Mouse (Mus musculus) spleen, postnatal 4 days (tissue): ENCODE measurements around the gene Eloa.
A peak's percentile ranks its signal among the peaks of the same experiment; 100 is the strongest.

Experiments used
- DNase-seq, 2 experiments: peaks; one replicate each; pipeline ENCODE4 v3.0.0; 2022; ENCODE audit warnings: low spot score in 2 of 2

Gene Eloa

DNA sequence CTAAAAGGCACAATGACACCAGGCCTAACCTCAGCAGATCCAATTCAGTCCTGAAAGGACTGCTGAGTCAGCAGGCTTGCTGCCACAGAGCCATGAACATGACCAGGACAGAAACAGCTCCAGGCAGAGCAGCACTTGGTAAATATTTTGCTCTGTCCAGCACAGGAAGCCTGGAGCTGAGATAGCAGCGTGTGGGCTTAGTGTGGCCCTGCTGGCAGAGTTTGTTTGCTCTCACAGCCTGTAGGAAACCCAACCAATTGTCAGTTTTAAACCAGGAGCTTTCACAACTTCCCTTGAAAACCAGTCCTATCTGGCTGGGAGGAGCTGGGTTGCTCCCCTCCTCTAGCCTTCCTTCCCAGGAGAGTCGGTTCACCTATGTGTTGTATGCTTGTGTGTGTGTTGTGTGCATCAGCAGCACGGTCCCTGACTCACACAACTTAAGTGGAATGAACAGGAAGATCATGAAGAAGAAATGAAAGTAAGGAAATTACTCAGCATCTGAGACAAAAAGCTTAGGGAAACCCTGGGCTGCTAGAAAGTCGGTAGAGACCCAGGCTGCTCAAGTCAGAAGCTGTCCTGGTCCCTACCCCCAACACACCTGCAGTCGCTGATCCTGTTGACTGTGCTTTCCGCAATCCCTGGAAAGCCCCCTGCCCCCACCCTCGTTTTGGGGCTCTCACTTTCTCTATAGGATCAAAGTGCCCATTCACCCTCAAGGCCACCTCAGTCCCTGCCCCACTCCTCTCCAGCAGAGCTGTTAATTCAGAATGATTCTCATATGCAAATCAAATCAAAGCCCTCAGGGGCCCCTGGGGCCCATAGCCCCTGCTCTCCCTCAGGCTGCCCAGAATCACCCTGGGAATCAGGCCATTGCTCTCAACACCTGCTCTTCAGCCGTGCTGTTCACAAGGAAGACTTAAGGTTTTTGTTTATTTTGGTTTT lies 9.7 kb upstream of the Eloa start:
- no peak for DNase-seq

DNA sequence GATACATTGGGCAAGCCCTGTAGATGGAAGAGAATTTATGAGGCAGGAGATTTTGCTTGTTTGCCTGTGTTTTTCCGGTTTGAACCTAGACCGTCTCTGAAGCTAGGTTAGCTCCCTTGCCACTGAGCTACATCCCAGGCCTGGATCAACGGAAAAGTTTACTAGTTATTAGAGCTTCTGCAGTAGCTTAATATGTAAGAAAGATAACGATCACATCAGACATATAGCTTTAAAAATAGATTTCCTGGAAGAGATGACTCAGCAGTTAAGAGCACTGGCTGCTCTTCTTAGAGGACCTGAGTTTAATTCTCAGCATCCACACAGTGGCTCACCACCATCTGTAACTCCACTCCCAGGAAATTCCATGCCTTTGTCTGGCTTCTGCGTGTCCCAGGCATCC lies 7.1 kb upstream of the Eloa start:
- DNase-seq: no peak

DNA sequence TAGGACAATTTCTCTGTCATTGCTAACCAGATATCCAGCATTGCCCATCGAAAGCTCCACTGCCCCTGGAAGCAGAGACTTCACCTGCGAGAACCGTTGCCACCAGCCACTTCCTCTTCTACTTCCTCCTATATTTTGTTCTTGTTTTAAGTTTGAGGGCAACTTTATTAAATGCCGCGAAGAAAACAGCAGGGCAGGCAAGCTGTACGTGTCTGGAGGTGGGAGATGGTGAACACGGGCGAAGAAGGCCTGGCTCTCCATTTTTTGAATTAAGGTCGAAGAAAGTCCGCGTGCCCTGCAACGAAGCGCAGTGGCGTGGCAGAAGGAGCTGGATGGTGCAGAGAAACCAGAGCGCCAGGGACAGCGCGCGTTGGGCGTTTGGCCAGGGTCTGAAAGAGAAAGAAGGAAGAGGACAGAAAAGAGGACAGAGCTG lies 6.6 kb upstream of the Eloa start:
- DNase-seq: peak; percentile 26 to 72

DNA sequence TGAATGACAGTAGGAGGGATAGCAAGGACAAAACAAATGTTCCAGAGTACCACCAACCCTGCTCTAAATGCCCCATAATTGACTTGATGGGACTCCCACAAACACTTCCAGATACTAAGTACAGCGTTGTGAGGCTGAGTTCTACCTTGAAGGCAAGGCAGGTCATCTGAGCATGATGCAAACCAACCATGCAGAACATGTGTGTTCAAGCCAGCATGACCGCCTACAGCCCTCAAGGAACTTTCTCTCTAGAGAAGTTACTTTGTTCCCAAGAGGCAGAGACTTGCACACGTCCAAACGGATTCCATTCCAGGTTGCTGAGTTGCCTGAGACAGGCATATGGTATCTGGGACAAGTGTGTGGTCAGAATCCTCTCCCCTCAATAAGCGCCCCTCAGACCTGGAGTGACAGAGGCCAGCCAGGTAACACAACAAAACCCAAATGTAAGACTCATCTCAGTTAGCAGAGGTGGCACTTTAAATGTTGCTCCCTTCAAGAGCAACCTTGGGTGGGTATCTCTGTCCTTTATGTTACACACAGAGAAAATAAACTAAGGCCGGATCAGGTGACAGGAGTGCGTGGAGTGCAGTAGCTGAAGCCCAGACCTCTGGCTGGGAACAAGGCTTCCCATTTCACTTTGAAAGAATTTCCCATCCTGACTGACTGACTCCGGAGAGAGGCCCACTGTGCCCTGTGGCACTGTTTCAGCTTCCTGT lies 6.0 kb upstream of the Eloa start:
- DNase-seq: no peak

DNA sequence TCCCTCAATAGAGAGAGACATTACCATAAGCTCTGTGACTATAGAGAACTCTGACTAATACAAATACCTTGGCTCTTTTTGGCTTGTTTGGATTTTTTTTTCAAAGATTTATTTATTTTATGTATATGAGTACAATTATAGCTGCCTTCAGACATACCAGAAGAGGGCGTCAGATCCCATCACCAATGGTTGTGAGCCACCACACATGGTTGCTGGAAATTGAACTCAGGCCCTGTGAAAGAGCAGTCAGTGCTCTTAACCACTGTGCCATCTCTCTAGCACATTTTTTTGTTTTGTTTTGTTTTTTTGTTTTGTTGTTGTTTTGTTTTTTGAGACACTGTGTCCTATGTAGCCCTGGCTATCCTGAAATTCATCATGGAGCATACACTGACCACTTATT lies 3.8 kb upstream of the Eloa start:
- no peak for DNase-seq

DNA sequence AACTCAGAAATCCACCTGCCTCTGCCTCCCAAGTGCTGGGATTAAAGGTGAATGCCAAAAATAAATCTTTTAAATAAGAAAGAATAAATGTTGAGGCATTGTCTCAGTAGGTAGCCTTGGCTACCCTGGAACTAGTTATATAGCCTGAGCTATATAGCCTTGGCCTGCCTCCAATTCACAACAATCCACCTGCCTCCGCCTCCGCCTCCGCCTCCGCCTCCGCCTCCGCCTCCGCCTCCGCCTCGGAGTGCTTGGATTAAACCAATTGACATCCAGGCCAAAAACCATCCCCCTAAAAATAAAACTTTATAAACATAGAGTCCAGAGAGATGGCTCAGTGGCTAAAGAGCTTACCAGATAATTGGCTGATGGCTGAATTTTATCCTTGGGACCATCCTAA lies 1.4 kb upstream of the Eloa start:
- DNase-seq: peak in 1 of 2 experiments; percentile 57

DNA sequence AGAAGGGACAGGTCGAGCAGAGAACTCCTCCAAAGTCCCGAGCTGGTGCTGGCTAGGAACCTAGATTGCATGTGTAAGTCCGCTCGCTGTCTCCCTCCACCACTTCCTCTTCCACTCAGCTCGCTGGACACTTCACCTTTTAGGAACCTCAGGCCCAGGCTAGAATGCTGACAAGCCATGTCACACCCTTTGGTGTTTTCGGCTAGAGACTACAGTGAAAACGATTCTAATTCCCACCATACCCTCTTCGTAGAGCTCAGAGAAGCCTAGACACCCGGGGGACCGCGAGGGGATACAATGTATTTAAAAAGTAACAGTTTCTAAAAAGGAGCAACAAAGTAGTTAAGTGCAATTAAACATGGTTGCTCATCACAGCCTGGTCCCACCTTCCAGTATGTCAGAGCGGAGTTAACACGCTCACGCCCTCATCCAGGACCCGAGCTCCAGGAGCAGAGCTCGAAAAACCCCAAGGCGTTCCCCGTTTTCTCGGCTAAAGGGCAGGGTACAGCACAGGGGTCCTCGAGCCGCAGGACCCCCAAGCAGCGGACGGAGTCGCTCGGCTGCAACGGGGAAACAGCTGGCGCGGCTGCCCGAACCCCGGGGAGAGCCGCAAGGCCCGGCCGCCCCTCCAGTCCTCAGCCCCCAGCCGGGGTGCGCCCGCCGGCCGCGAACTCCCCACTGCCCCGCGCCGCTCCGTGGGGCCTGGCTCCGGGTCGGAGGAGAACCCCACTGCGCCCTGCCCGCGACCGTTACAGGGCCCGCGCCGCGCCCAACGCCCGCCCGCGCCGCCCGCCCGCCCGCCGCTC lies 617 bp downstream of the Eloa start:
- DNase-seq: peak; percentile 31 to 70

DNA sequence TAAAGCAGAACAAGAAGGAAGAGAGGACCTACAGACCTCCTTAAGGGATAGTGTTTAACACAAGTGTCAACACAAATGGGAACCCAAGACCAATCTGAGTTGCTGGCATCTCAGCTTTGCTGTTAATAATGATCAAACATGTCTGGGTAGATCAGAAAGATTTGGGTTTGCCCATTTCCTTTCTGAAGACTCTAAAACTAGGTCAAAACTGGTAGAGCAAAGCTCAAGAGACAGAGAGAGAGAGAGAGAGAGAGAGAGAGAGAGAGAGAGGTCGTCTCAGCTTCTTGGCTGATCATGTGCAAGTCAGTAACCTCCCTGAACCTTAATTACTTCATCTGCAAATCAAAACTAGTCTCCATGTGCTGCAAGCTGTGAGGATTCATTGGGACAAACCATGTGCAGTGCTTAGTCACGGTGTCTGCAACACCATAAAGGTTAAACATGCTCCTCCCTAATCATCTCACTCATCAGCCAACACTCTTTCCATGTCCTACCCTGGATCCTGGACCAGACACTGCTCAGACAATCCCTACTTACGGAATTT lies 5.4 kb downstream of the Eloa start:
- no peak for DNase-seq

DNA sequence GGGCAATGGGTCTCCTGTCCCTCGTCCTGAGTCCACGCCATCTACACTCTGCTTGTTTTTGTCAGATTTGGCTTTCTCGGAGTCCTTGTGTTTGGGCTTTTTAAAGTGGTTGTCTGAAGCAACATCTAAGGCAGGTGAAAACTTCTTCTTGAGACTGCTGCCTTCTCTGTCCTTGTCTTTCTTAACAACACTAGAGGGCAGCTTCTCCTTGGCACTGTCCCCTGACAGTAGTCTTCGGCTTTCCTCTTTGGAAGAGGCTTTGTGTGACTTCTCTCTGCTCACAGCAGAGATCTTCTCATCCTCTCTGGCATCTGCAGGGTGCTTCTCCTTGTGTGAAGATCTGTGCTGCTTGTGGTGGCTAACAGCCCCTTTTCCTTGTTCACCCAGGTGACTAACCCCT lies 11.0 kb downstream of the Eloa start:
- DNase-seq: no peak

DNA sequence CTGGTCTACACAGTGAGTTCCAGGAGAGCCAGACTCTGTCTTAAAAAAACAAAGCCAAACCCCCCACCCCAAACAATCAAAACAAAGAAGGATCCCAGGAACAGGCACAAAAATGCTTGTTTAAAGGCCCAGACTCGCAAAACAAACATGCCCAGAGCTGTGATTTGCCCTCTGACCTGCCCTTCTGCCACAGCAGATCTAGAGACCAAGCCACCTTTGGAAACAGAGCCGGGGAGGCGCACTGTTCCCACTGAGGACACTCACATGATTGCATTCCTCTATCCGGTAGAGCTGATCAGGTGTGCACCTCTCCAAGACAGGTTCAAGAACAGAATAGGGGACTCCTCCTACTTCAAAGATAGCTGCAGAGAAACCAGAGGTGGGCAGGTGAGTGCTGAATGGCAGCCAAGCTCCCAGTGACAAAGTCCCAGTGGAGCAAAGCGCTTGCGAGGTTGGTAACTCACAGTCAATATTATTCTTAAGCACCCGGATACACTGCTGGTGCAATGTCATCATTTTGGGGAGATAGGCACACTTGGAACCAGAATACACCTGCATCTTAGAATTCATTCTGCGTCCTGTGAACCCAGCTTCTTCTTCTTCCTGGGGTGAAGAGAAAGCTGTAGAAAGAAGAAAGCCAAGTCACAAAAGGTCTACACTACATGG lies 12.6 kb downstream of the Eloa start:
- DNase-seq: no peak

DNA sequence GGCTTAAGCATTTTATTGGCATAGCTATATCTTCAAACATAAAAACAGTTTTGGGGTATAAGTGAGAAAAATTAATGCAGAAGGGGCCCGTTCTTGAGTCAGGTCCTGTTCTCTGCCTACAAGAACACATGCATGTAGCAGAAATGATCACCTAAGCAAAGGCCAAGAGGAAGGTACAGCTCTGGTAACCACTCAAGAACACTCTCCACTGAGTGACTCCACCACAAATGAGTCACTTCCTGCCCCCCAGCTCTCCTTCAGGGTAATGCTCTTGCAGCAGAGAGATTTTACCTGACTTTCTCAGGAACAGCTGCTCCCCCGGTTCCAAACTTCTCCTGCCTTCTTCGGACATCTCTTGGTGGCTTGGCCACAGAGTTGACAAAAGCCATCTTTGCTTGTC lies 14.7 kb downstream of the Eloa start:
- no peak for DNase-seq

DNA sequence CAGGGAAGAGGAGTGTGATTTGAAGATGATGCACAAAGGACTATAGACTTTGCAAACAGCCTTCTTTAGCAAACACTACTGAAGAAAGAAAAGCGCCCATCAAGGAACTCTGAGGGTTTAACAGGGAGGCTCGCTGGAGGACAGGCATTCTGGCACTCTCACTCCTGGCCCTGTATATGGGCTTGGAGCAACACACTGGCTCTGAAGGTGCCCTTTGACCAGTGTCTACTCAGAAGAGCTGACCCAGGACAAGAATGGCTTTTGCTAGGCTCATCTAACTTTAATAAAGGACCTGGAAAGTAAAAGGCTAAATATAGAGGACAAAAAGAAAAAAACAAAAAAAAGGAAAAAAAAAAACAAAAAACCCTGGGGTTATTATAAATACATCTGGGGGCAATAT lies 16.6 kb downstream of the Eloa start:
- DNase-seq: no peak

DNA sequence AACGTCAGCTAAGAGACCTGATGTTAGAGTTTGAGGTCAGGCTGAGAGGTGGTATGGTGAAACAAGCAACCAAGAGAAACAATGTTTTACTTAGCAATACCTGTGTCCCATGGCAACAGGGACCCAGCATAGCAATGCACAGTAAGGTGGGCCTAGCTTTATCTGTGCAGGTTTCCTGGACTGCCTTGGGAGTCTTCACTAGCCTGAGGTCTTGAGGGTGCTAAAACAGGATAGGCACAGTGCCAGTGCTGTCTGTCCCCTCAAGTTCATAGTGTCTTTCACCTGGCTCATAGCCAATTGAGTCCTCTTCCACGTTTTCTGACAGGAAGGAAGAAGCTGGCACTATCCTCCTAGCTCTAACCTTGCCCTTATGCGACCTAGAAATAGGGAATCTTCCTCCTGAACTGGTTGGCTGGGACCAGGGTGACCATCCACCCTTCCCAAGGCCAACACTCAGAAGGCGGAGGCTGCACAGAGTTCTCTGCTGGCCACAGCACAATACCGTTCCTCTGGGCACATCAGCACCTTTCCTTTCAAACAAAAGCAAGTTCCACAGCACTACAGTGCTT lies 17.4 kb downstream of the Eloa start:
- no peak for DNase-seq

DNA sequence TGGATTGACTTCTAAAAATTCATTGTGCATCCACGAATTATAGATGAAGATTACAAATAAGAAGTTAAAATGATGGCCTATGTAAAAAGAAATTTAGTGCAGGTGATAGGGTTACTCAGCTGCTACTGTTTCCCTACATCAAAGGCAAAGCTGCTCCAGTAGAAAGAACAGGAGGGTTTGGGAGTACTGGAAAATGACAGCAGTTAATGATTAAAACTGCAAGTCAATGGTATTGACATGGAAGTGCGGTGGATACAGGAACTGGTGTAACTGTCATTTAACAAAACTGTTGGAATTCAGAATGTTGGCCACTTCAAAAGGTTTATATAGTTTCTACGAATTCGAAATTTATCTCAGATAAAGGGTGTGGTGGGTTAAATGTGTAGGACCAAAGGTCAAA lies 26.4 kb downstream of the Eloa start:
- no peak for DNase-seq

DNA sequence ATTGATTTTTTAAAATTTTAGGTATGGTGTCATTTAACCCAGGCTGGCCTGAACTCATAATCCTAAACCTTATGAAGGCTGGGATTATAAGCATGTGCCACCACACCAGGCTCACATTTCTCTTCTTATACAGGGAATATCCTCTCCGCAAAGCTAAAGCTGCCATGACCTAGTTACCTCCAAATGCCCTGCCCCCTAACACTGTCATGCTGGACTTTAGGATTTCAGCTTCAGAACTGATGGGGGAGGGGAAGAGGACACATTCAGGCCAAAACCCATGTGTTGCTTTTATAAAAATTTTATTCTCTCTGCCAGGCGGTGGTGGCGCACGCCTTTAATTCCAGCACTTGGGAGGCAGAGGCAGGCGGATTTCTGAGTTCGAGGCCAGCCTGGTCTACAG lies 27.6 kb downstream of the Eloa start:
- no peak for DNase-seq

DNA sequence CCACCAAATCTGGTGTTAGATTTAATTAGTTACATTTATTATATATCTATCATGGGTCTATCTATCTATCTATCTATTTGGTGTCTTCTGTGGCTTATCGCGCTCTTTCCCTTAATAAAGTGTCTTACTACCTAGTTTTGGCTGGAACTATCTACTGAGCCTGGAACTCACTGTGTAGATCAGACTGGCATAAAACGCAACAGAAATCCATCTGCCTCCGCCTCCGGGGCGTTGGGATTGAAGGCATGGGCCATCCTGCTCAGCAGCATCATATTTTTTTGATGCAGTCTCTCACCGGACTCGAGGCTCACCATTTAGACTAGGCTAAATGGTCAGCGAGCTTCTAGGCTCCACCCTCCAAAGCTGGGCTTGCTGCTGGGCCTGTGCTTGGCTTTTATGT lies 33.8 kb downstream of the Eloa start:
- DNase-seq: no peak

DNA sequence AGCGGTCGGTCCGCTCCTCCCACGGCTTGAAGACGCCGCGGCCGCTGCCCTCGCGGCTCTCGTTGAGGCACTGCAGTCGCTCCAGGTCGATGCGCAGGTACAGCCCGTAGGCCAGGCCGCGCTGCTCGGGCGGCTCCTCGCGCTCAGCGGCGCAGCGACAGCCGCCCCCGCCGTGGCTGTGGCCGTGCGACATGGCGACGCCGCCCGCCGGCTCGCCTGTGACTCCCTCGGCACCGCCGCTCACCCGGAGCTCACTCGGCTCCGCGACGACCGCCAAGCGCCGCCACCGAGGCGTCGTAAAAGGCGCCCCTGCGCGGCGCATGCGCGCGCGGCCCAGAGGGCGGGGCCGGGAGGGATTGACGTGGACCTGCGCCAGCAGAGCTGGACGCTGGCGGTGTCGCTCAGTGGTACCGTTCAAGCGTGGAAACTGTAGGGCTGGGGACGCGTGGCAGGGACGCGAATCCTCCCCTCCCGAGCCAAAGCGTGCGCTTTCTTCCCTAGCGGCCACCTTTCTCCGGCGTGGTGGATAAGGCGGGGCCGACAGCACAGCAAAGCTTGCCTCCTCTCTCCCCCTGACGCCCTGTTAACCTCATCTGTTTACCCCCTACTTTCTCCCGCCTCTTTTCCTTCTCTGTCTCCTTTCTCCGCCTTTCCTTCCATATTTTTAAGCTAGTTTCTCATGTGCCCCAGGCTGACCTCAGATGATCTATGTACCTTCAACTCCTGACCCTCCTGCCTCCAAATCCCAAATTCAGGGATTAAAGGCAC lies 34.4 kb downstream of the Eloa start, which contains the start of gene Pithd1:
TSS of gene Pithd1 (minus strand) at position 322 of the 768 bp plus-strand sequence.
- peak; percentile 95 to 97 for DNase-seq

DNA sequence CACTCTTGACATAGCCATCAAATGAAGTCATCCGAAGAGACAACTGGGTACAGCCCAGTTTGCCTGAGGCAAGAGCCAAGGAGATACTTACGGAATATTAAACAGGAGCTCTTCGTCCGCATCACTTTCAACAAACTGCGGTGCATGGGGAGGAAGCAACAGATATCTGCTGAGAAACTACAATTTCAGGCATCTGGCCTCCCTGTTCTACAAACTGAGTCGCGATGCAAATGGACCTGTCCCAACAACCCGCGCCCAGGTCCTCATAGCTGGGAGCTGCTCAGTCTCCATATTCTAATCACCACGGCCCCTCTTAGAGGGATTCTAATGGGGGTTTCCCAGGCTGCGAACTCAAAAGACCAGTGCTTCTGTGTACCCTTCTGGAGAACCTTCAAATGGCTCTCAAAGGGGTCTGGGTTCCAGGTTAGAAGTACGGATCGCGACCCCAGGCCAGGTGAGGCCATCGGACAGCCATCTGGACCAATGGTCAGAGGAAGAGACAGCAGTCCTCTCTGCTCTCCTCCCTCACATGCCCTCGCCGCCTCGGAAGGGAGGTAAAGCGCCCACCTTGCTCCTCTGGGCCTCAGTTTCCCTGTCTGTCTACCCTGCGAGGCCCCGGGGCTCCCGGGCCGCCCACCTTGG lies 35.1 kb downstream of the Eloa start:
- no peak for DNase-seq

DNA sequence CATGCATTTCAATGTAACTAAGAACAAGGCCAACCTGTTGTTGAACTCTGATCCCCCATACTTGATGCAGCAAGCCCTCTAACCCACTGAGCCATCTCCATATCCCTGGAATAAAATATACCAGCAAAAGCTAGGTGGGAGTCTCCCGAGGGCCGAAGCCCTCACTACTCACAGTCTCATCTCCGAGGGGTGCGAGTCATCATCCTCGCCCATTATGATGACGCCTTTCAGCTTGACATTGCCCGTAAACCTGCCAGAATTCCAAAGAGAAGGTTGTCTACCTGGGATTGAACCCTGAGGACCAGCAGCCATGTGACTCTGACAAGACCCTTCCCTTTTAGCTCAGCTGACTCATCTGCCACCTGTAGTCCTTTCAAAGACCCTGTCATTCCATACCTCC lies 35.8 kb downstream of the Eloa start:
- DNase-seq: no peak

DNA sequence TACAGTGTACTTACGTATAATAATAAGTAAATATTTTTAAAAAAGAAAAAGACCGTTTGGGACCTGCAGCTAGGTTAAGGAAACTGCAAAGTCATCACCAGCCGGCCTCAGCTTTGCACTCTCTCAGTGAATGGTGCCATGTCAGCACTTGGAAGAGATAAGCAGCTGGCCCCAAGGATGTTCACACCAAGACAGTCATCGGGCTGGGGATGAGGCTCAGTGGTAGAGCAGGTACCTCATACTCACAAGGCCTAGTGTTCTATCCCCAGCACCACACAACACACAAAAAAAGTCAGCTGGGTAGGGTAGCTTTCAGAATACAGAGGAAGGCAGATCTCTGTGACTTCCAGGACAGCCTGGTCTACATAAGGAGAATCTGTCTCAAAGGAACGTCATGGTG lies 36.4 kb downstream of the Eloa start:
- DNase-seq: peak in 1 of 2 experiments; percentile 74
